Mouse (Mus musculus) bone marrow macrophage, adult 2 months (primary cell): ENCODE measurements at regions not wholly inside any gene's neighbourhood (a gene's known extent, or its start where the extent isn't known, plus 50 kb on each side); places are given as distances from the start of the nearest gene placed in this dataset.

ENCODE experiments used
- CTCF ChIP-seq: IDR thresholded peaks from 2 replicates; pipeline ENCODE4 v1.5.1; 2012; ENCODE audit warnings: low read depth, mild to moderate bottlenecking, low read length, moderate library complexity
- POLR2A ChIP-seq: IDR thresholded peaks from 2 replicates; pipeline ENCODE4 v1.6.1; 2012; ENCODE audit warnings: mild to moderate bottlenecking, low read depth, low read length, borderline replicate concordance

DNA sequence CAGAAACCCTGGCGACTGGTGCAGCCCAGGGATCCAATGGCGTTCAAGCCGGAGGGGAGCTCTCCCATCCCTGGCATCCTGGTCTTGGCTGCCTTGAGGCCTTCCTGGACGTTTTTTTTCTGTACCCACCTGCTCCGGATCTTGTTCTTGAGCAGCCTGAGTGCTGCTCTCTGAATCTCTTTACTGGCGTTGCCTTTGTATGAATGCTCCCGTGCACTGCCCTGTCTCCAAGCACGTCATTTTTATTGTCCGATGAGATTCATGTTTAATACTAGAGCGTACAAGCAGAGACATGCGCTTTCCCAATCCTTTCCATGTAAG is 58.7 kb upstream of the Ifne start:
- TF ChIP-seq POLR2A (no peak), CTCF (no peak)
